Mouse (Mus musculus) bone marrow, adult 2 months (tissue): ENCODE results near the gene Slc27a5. TPM values are rescaled to one million over a fixed set of nuclear protein-coding genes. Genes with fewer than 3 reads are reported as not detected.
A peak's percentile ranks its signal among the peaks of the same experiment; 100 is the strongest.

Experiments
- H3K27ac ChIP-seq: fragments of 200-500 bp; 2 replicates; pipeline ENCODE4 v1.5.1; 2012; ENCODE audit warnings: low read depth, mild to moderate bottlenecking, control low read depth, inconsistent platforms, low read length; ENCODE audit not compliant: control insufficient read depth, poor library complexity, insufficient read depth
- H3K4me1 ChIP-seq: fragments of 200-500 bp; 2 replicates; pipeline ENCODE4 v1.6.1; 2011; ENCODE audit warnings: low read length; ENCODE audit not compliant: control insufficient read depth, insufficient read depth
- H3K4me3 ChIP-seq: fragments of 200-500 bp; replicated peaks from 2 replicates; pipeline ENCODE3; 2011; ENCODE audit warnings: mild to moderate bottlenecking, low read depth, low read length, control low read depth; ENCODE audit not compliant: control insufficient read depth
- CTCF ChIP-seq: fragments of 200-500 bp; IDR thresholded peaks from 2 replicates; pipeline ENCODE4 v1.5.1; 2011; ENCODE audit warnings: low read length, control low read depth; ENCODE audit not compliant: control insufficient read depth, insufficient read depth
- POLR2A ChIP-seq: fragments of 200-500 bp; IDR thresholded peaks from 2 replicates; pipeline ENCODE4 v1.6.1; 2011; ENCODE audit warnings: low read depth, mild to moderate bottlenecking, control low read depth, low read length, borderline replicate concordance; ENCODE audit not compliant: control insufficient read depth
- WGBS: fragments of 180-500 bp; shearing (Covaris S2); methylation state at CpG from one replicate; pipeline ENCODE4 v1.1.7; 2018; 5-methylcytosine and 5-hydroxymethylcytosine counted together
- polyA plus RNA-seq: library from polyadenylated mRNA; stranded (reverse); fragments of >200 nt; gene quantifications from 2 replicates; pipeline ENCODE4 v1.2.4, GENCODE M21; 2011; ENCODE audit warnings: low replicate concordance; ENCODE audit not compliant: missing spikeins, insufficient read depth, insufficient read length

Gene Slc27a5
- polyA plus RNA-seq, 1 experiment, result 2.2 TPM

GRCm38 (mm10) chr7:13032541-13032940 is 34.5 kb upstream of the Slc27a5 start:
- WGBS, result 89% methylated on average over 7 of the region's 7 CpGs
- Histone ChIP-seq H3K4me1 (peaks cover 3% of the 10 kb centered on the region; the same call in 1 of the 2 replicates), H3K27ac (no peak overlapping the region), H3K4me3 (no peak overlapping the region)
- no peak for TF ChIP-seq CTCF

DNA sequence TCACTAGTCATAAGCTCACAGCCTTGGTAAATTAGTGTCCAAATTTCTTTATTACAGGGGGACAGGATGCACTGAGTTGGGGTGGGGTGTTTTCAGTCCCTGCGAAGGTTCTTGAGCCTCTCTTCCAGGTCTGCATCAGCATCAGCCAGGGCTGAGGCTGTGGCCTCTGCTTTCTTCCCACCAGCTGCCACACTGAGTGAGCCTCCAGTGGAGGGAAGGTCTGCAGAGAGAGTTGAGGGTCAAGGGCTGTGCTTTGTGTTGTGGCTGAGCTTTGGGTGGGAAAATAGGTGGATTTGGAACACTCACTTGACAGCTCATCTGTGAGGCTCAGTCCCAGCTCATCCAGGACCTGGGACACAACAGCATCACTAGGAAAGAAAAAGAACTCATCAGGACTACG is 34.0 kb upstream of the Slc27a5 start:
- TF ChIP-seq POLR2A (no peak), CTCF (no peak)
- Histone ChIP-seq H3K4me3 (no peak overlapping the region), H3K27ac (no peak overlapping the region), H3K4me1 (peaks cover 3% of the 10 kb centered on the region; the same call in 1 of the 2 replicates)
- WGBS, result 83% methylated on average over 2 of the region's 2 CpGs

DNA sequence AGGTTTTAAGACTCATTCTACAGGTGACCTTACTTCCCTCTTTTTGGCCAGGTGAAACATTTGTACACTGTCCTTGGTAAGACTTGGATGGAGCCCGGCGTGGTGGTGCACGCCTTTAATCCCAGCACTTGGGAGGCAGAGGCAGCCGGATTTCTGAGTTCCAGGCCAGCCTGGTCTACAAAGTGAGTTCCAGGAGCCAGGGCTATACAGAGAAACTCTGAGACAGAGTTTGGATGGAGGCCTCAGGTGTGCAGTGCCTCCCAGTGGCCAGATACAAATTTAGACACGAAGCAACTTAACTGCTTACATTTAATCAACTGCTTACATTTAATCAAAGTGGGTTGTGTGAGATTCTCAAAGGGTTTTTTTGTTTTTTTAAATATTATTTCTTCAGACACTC is 33.1 kb upstream of the Slc27a5 start:
- Histone ChIP-seq H3K4me1 (peaks cover 3% of the 10 kb centered on the region; the same call in 1 of the 2 replicates), H3K4me3 (no peak overlapping the region), H3K27ac (no peak overlapping the region)
- WGBS, result 74% methylated on average over 5 of the region's 5 CpGs
- no peak for TF ChIP-seq POLR2A
- TF ChIP-seq CTCF, result no peak

DNA sequence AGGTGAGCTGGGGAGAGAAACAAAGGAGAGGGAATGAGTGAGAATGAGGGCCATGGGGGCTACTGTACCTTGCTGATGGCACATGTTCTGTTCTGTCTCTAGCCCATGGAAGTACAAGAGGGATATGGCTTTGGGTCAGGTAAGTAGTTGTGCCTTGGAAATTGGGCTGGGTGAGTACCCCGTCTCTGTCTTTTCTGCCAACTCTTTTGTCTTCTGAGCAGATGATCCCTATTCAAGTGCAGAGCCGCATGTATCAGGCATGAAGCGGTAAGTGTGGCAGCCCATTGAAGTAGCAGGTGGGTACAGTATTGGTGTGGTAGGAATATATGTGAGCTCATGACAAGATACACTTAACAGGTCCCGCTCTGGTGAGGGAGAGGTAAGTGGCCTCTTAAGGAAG is 31.0 kb upstream of the Slc27a5 start:
- H3K4me1 ChIP-seq, result peaks cover 2% of the 10 kb centered on the region; the same call in 1 of the 2 replicates
- WGBS, result 94% methylated on average over 4 of the region's 4 CpGs
- no peak overlapping the region for H3K27ac ChIP-seq
- TF ChIP-seq POLR2A (no peak), CTCF (no peak)
- no peak overlapping the region for H3K4me3 ChIP-seq

DNA sequence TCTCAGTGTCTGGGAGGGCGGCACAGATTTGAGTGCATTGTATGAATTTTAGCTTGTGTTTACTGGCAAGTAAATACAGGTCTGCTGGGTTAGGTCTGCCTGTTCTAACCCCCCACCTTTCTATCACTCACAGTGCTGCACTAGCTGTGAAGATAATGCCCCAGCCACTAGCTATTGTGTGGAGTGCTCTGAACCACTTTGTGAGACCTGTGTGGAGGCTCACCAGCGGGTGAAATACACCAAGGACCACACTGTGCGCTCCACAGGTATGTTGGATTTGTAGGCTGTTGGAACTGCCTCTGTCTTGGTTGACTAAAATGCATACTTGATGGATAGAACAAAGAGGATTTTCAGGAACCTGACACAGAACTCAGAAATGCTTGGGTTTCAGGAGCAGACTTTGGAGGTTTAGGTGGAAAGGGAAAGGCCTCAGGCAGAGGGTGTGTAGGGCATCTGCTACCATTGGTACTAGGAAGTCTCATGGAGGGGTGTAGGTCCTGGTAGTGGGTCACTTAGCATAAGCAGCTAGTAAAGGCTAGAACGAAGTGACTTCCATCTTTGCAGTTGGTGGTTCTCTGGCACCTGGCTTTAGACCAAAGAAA is 27.6 kb upstream of the Slc27a5 start:
- H3K4me3 ChIP-seq, result peak overlapping the region; percentile 65
- H3K4me1 ChIP-seq, result peaks cover 4% of the 10 kb centered on the region
- no peak overlapping the region for H3K27ac ChIP-seq
- TF ChIP-seq POLR2A, result no peak
- 29% methylated on average over 4 of the region's 4 CpGs for WGBS

DNA sequence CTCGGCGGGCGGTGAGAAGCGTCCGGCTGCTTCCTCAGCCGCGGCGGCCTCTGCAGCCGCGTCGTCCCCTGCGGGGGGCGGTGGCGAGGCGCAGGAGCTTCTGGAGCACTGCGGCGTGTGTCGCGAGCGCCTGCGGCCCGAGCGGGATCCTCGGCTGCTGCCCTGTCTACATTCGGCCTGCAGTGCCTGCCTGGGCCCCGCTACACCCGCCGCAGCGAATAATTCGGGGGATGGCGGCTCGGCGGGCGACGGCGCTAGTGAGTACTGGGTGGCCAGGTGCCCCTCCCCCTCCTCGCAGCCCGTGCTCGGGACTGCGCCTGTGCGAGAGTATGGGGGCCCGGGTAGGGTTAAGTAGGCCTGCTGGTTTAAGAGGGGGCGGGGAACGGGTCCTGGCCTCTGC is 26.8 kb upstream of the Slc27a5 start:
- under 1% methylated on average over 44 of the region's 44 CpGs for WGBS
- Histone ChIP-seq H3K4me1 (peaks cover 4% of the 10 kb centered on the region), H3K27ac (peak overlapping the region; percentile 99), H3K4me3 (peak overlapping the region; percentile 65)
- TF ChIP-seq CTCF (no peak), POLR2A (no peak)

DNA sequence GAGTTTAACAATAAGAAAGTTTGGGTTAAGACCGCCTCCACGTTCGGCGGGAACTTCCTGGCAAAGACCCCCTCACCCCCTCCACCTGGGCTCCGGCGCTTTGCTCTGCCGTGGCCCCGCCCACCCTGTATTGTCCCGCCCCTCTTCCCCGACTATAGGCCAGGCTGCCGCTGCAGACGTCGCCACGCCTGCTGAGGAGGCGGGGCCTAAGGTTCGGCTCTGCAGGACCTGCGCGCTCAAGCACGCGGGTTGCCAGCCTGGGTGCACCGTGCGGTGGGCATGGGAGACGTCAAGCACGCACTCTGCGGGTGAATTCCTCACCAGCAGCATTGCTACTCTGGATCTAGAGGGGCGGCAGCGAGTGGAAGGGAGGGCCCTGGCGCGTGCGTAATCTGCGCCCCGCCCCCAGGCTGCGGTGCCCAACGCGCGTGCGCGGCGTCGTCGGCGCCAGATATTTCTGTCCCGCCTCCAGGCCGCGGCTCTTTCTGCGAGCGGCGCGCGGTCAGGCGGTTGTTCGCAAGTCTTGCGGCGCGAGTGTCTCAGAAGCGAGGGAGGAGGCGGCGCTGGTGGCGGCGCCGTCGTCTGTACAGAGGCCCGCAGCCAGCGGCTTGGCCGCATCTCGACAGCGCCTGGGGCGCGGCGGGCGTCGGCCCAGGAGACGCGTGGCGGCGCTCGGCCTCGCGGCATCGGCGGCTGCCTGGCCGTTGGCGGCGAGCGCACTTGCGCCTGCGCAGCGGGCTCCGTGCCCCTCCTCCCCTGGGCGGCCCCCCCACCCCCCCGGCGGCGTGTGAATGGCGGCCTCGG is 26.1 kb upstream of the Slc27a5 start:
- peak overlapping the region; percentile 99 for H3K27ac ChIP-seq
- H3K4me1 ChIP-seq, result peaks cover 4% of the 10 kb centered on the region
- TF ChIP-seq CTCF, result no peak; the same call in 1 of the 2 replicates
- peak; percentile 83; the same call in 1 of the 2 replicates for TF ChIP-seq POLR2A
- H3K4me3 ChIP-seq, result peak overlapping the region; percentile 93
- under 1% methylated on average over 93 of the region's 95 CpGs for WGBS

GRCm38 (mm10) chr7:13022773-13023535 is 25.0 kb upstream of the Slc27a5 start:
- TF ChIP-seq CTCF (no peak), POLR2A (peak; percentile 51; the same call in 1 of the 2 replicates)
- peaks cover 4% of the 10 kb centered on the region for H3K4me1 ChIP-seq
- peak overlapping the region; percentile 63 for H3K4me3 ChIP-seq
- WGBS, result 3% methylated on average over 31 of the region's 31 CpGs
- peak overlapping the region; percentile 68 for H3K27ac ChIP-seq
